Mouse (Mus musculus) skeletal muscle tissue, postnatal 0 days (tissue): ENCODE data around the gene Spin2f. TPM values are rescaled to one million over a fixed set of nuclear protein-coding genes. Genes with fewer than 3 reads are reported as not detected.

Source experiments
- polyA plus RNA-seq: library from polyadenylated mRNA; unstranded; fragments of >200 nt; fragmentation: Nextera tagmentation; extraction: Ambion mirVana; gene quantifications from 2 replicates; pipeline ENCODE4 v1.2.1, GENCODE M21; 2015

The Spin2f gene
- polyA plus RNA-seq: not detected in 2 replicates

DNA sequence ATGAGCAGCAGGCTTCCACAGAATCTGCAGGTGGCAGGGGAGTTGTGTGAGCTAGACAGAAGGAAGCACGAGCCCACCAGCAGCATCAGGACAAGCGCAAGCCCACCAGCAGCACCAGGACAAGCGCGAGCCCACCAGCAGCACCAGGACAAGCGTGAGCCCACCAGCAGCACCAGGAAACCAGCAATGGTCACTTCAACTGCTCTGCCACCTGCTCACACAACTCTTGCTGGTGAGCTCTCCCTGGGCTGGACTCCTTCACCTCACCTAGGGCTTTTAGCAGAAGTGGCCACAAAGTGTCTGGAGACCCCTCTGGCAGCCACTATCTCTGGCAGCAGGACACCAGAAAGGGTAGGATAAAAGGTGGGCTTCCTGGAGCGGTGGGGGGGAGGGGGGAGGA, at the start of gene Spin2f:
TSS of gene Spin2f (plus strand) at position 301 of the 400 bp plus-strand sequence.

Other genes with a start within 250 kb of the Spin2f start
- gene Btbd35f29, start 136.2 kb upstream of the Spin2f start, polyA plus RNA-seq: not detected in 2 replicates
- not detected in 2 replicates for gene Btbd35f26, start 82.6 kb downstream of the Spin2f start, polyA plus RNA-seq
- gene Btbd35f19, start 130.0 kb downstream of the Spin2f start, polyA plus RNA-seq: not detected in 2 replicates